Mouse (Mus musculus): ENCODE data around the gene Eml2.

GRCm38 (mm10) chr7:19197985-19198384 lies 21.8 kb downstream of the Eml2 start:
- TF ChIP-seq CTCF (IDR thresholded peaks at IDR 0.05; ENCODE audit: control insufficient read depth, insufficient read depth, insufficient replicate concordance, low read depth, low read length) (peak; percentile 81), POLR2A (IDR thresholded peaks at IDR 0.05; ENCODE audit: control insufficient read depth, low read depth, low read length) (no peak)

All from testis, adult 2 months (tissue).